ENCODE assay signal across 30 mouse cellular contexts in genomic region chr1:73857497-73857896, GRCm38 (mm10).
A peak's percentile ranks its signal among the peaks of the same experiment; 100 is the strongest.
DNase-seq lines count a peak whose midpoint lies in the region; ATAC-seq lines count a peak whose summit lies in the region.
"Had no signal": no experiment of that assay in that cellular context is flagged by ENCODE, and none has a peak within 500 bp of the region (broad histone marks: within the 10 kb centered on the region; RNA-seq: fewer than 3 reads in every experiment).

No protein-coding gene starts in this region.

- H3K4me1 ChIP-seq in midbrain, embryonic 11.5 days (ENCODE audit: control insufficient read depth, insufficient read depth, low read length) = peaks cover 3% of the 10 kb centered on the region; the same call in 1 of the 2 replicates
- H3K4me1 ChIP-seq in midbrain, embryonic 15.5 days = 0 out of 2 replicates have a peak, but pooled peaks cover 5% of the 10 kb centered on the region
- peaks cover 13% of the 10 kb centered on the region for H3K4me1 ChIP-seq in embryonic facial prominence, embryonic 14.5 days (ENCODE audit: control insufficient read depth, insufficient read depth, low read length)

- H3K36me3 ChIP-seq in midbrain, embryonic 11.5 days (ENCODE audit: control insufficient read depth, insufficient read depth, low read length) = no peaks in the 10 kb centered on the region
- H3K36me3 ChIP-seq in midbrain, embryonic 15.5 days (replicated peaks) = no peaks in the 10 kb centered on the region
- no peaks in the 10 kb centered on the region for H3K36me3 ChIP-seq in embryonic facial prominence, embryonic 14.5 days (ENCODE audit: control insufficient read depth, insufficient read depth, low read length)
- H3K36me3 ChIP-seq: intestine, embryonic 15.5 days; limb, embryonic 15.5 days; midbrain, embryonic 12.5 days had no signal

- DNase-seq in heart, adult 11 months = peak; percentile 64
- DNase-seq in heart, postnatal 14 days = no peak
- DNase-seq in midbrain, embryonic 11.5 days (ENCODE audit: low spot score, missing footprints) = peak; percentile 79
- peak; percentile 58 for DNase-seq in embryonic facial prominence, embryonic 14.5 days (ENCODE audit: low spot score)
- DNase-seq in frontal cortex, postnatal 14 days (ENCODE audit: low spot score in 2 of 2) = no peak
- DNase-seq: adrenal gland, postnatal 14 days; cerebellum, adult 18-20 months; gastrocnemius, postnatal 25 days; heart, adult 18-20 months; heart, postnatal 4 days; kidney, adult 2 months; kidney, postnatal 36 days; lung, adult 2 months; lung, postnatal 10 days; retina, postnatal 1 day; right cerebral cortex, postnatal 14 days; thymus, postnatal 4 days had no signal

- H3K4me3 ChIP-seq in midbrain, embryonic 11.5 days (ENCODE audit: low read depth, low read length) = no peak overlapping the region
- H3K4me3 ChIP-seq in midbrain, embryonic 15.5 days = no peak overlapping the region
- H3K4me3 ChIP-seq in embryonic facial prominence, embryonic 14.5 days (ENCODE audit: low read depth, low read length) = no peak overlapping the region
- H3K4me3 ChIP-seq: forebrain, embryonic 13.5 days; intestine, embryonic 15.5 days; layer of hippocampus, adult 2 months; limb, embryonic 15.5 days; midbrain, embryonic 12.5 days; myocyte had no signal

- no peak for ATAC-seq in midbrain, embryonic 11.5 days (ENCODE audit: low FRiP score)
- ATAC-seq in midbrain, embryonic 15.5 days (replicated peaks) = no peak
- no peak for ATAC-seq in embryonic facial prominence, embryonic 14.5 days (ENCODE audit: low read depth)
- ATAC-seq in megakaryocyte, adult 5-6 weeks (ENCODE audit: poor library complexity, severe bottlenecking) = no peak
- ATAC-seq: CD4-positive, CD25-positive, alpha-beta regulatory T cell, adult 4 months; forebrain, embryonic 13.5 days; hindbrain, embryonic 16.5 days; intestine, embryonic 15.5 days had no signal

- no peak overlapping the region for H3K27ac ChIP-seq in midbrain, embryonic 11.5 days (ENCODE audit: low read depth, low read length)
- H3K27ac ChIP-seq in midbrain, embryonic 15.5 days = no peak overlapping the region
- H3K27ac ChIP-seq in embryonic facial prominence, embryonic 14.5 days (replicated peaks; ENCODE audit: low read depth, low read length) = peak overlapping the region; percentile 6; the same call in 1 of the 2 replicates
- H3K27ac ChIP-seq: forebrain, embryonic 13.5 days; intestine, embryonic 15.5 days; layer of hippocampus, adult 2 months; limb, embryonic 15.5 days; liver, embryonic 14.5 days; macrophage; midbrain, embryonic 12.5 days had no signal

- no peaks in the 10 kb centered on the region for H3K27me3 ChIP-seq in midbrain, embryonic 11.5 days (ENCODE audit: control insufficient read depth, insufficient read depth, low read length)
- H3K27me3 ChIP-seq in midbrain, embryonic 15.5 days (replicated peaks) = no peaks in the 10 kb centered on the region
- H3K27me3 ChIP-seq in embryonic facial prominence, embryonic 14.5 days (replicated peaks; ENCODE audit: control insufficient read depth, insufficient read depth, low read length) = no peaks in the 10 kb centered on the region
- H3K27me3 ChIP-seq: forebrain, embryonic 13.5 days; intestine, embryonic 15.5 days; limb, embryonic 15.5 days had no signal

- 74% methylated on average over 5 of the region's 5 CpGs for WGBS in midbrain, embryonic 11.5 days
- 65% methylated on average over 5 of the region's 5 CpGs for WGBS in midbrain, embryonic 15.5 days
- WGBS in embryonic facial prominence, embryonic 14.5 days = 27% methylated on average over 5 of the region's 5 CpGs

- no peaks in the 10 kb centered on the region for H3K9me3 ChIP-seq in midbrain, embryonic 11.5 days (ENCODE audit: control insufficient read depth, low read length)
- H3K9me3 ChIP-seq in midbrain, embryonic 15.5 days = no peaks in the 10 kb centered on the region
- no peaks in the 10 kb centered on the region for H3K9me3 ChIP-seq in embryonic facial prominence, embryonic 14.5 days (ENCODE audit: control insufficient read depth, low read length)
- H3K9me3 ChIP-seq: forebrain, embryonic 13.5 days; intestine, embryonic 15.5 days; limb, embryonic 15.5 days; midbrain, embryonic 12.5 days had no signal

- H3K4me2 ChIP-seq in midbrain, embryonic 11.5 days = no peak overlapping the region
- H3K4me2 ChIP-seq in midbrain, embryonic 15.5 days = no peak overlapping the region
- H3K4me2 ChIP-seq in embryonic facial prominence, embryonic 14.5 days (ENCODE audit: low read depth, low read length) = no peak overlapping the region
- H3K4me2 ChIP-seq: forebrain, embryonic 13.5 days; heart, embryonic 11.5 days; intestine, embryonic 15.5 days; limb, embryonic 15.5 days; midbrain, embryonic 12.5 days had no signal

- H3K9ac ChIP-seq in midbrain, embryonic 11.5 days (ENCODE audit: low read length) = no peak overlapping the region
- H3K9ac ChIP-seq in midbrain, embryonic 15.5 days = no peak overlapping the region
- H3K9ac ChIP-seq in embryonic facial prominence, embryonic 14.5 days (ENCODE audit: low read depth, low read length) = no peak overlapping the region
- H3K9ac ChIP-seq: forebrain, embryonic 13.5 days; intestine, embryonic 15.5 days; limb, embryonic 15.5 days; liver, embryonic 14.5 days; midbrain, embryonic 12.5 days had no signal

- intact Hi-C loops in heart, postnatal 14 days (cut with DNase I) = no loop called here

Comparison
In these comparisons a context has a peak if more than half of its experiments do, and no peak if none do; other contexts are left out.
1. DNase-seq: peak in heart, adult 11 months (single experiment), midbrain, embryonic 11.5 days (single experiment) and embryonic facial prominence, embryonic 14.5 days (single experiment); none in heart, postnatal 14 days (0 of 2) and frontal cortex, postnatal 14 days (0 of 2).